Mouse (Mus musculus) embryonic fibroblast, embryonic 13.5 days (primary cell): ENCODE data around the gene Zfp653.
A peak's percentile ranks its signal among the peaks of the same experiment; 100 is the strongest.

Source experiments
- CTCF ChIP-seq: IDR thresholded peaks from 2 replicates; pipeline ENCODE4 v1.5.1; 2011; ENCODE audit warnings: mild to moderate bottlenecking, control low read depth, low read length, moderate library complexity, borderline replicate concordance; ENCODE audit not compliant: insufficient read depth
- POLR2A ChIP-seq: IDR thresholded peaks from 2 replicates; pipeline ENCODE4 v1.6.1; 2011; ENCODE audit warnings: low read depth, mild to moderate bottlenecking, control low read depth, low read length, moderate library complexity

DNA sequence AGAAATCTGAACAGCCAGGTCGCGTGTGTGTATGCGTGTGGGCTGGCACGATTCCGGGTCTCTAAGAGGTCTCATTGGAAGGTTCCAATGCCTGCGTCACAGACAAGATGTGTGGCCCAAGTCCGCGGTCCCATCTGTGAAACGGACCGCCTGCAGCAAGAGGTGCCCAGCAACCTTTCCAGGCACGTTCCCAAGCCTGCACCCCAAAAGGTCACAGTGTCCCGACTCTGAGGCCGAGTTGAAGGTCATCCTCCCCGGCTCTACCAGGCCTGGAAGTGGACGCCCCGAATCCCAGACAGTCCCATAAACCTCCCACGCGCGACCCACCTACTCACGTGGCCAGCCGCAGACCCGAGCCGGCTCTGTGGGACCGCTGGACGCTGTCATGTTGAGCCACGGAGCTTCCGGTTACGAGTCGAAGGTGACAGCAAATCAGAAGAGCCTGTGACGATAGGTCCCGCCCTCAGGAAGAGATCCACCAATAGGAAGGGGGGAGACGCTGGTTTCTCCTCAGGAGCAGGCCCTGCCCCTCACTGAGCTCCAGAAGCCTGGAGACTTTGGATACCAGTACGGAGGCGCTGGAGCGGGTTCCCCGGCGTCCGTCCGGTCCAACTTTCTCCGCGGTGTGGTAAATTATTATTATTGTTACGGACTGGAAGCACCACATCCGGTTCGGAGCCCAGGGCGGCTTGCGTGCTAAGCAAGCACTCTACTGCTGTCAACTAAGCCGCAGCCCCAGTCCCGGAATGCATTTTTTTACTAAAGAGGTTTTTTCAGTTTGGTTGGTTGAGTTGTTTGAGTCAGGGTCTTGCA, 14.1 kb upstream of the Zfp653 start, which contains the start of gene Ecsit:
- TF ChIP-seq CTCF, result no peak
- TF ChIP-seq POLR2A, result peak; percentile 72
